Mouse (Mus musculus) lung, adult 2 months (tissue): Measurements from ENCODE around the gene Zbtb34. TPM values are rescaled to one million over a fixed set of nuclear protein-coding genes. Genes with fewer than 3 reads are reported as not detected.

ENCODE experiments used
- DNase-seq: peaks from one replicate; pipeline ENCODE4 v3.0.0; 2022
- H3K4me1 ChIP-seq: fragments of 200-500 bp; 2 replicates; pipeline ENCODE4 v1.6.1; 2011; ENCODE audit warnings: low read length; ENCODE audit not compliant: control insufficient read depth, insufficient read depth
- H3K4me3 ChIP-seq: fragments of 200-500 bp; replicated peaks from 2 replicates; pipeline ENCODE3; 2011; ENCODE audit warnings: low read depth, mild to moderate bottlenecking, control low read depth, low read length; ENCODE audit errors: extremely low read depth
- CTCF ChIP-seq: fragments of 200-500 bp; IDR thresholded peaks from 2 replicates; pipeline ENCODE4 v1.5.1; 2011; ENCODE audit warnings: mild to moderate bottlenecking, low read length, control low read depth; ENCODE audit not compliant: insufficient read depth
- POLR2A ChIP-seq: fragments of 200-500 bp; IDR thresholded peaks from 2 replicates; pipeline ENCODE4 v1.6.1; 2011; ENCODE audit warnings: low read depth, mild to moderate bottlenecking, control low read depth, low read length, borderline replicate concordance; ENCODE audit errors: extremely low read depth
- WGBS: fragments of 180-500 bp; shearing (Covaris S2); methylation state at CpG from one replicate; pipeline ENCODE4 v1.1.7; 2018; 5-methylcytosine and 5-hydroxymethylcytosine counted together
- polyA plus RNA-seq: library from polyadenylated mRNA; depleted of rRNA; stranded (reverse); fragments of >200 nt; gene quantifications from 2 replicates; pipeline ENCODE4 v1.2.3, GENCODE M21; 2012

Zbtb34 gene
- polyA plus RNA-seq, 1 experiment, result 16.4 TPM

- Histone ChIP-seq H3K4me3 (no peak overlapping the region), H3K4me1 (peaks cover 12% of the 10 kb centered on the region)
- DNase-seq, result no peak
- TF ChIP-seq CTCF, result no peak
- TF ChIP-seq POLR2A, result no peak
- WGBS, result 88% methylated on average over 22 of the region's 22 CpGs
Measured at GRCm38 (mm10) chr2:33449119-33449873, 18.2 kb upstream of the Zbtb34 start.

- no peak for DNase-seq
- WGBS, result 56% methylated on average over 1 of the region's 1 CpGs
- H3K4me3 ChIP-seq, result no peak overlapping the region
- peaks cover 6% of the 10 kb centered on the region for H3K4me1 ChIP-seq
- no peak for TF ChIP-seq CTCF
- no peak for TF ChIP-seq POLR2A
Measured at GRCm38 (mm10) chr2:33446796-33447195, 15.7 kb upstream of the Zbtb34 start.

- H3K4me3 ChIP-seq, result no peak overlapping the region
- DNase-seq, result no peak
- 90% methylated on average over 5 of the region's 5 CpGs for WGBS
- TF ChIP-seq CTCF (no peak), POLR2A (no peak)
- H3K4me1 ChIP-seq, result 0 out of 2 replicates have a peak, but pooled peaks cover under 1% of the 10 kb centered on the region
Measured at GRCm38 (mm10) chr2:33445741-33446140, 14.6 kb upstream of the Zbtb34 start.

- TF ChIP-seq POLR2A, result no peak
- TF ChIP-seq CTCF, result no peak
- DNase-seq, result no peak
Measured at GRCm38 (mm10) chr2:33444862-33445261, 13.7 kb upstream of the Zbtb34 start.

GRCm38 (mm10) chr2:33444358-33444757 lies 13.2 kb upstream of the Zbtb34 start:
- WGBS, result 28% methylated on average over 5 of the region's 5 CpGs
- H3K4me3 ChIP-seq, result no peak overlapping the region
- no peaks in the 10 kb centered on the region for H3K4me1 ChIP-seq
- DNase-seq, result peak; percentile 85
- TF ChIP-seq POLR2A (no peak), CTCF (no peak)

More at GRCm38 (mm10) chr2:33444862-33445261, 13.7 kb upstream of the Zbtb34 start:
- Histone ChIP-seq H3K4me3 (no peak overlapping the region), H3K4me1 (no peaks in the 10 kb centered on the region)

GRCm38 (mm10) chr2:33442701-33443100 lies 11.6 kb upstream of the Zbtb34 start:
- H3K4me3 ChIP-seq, result no peak overlapping the region
- H3K4me1 ChIP-seq, result no peaks in the 10 kb centered on the region
- no peak for TF ChIP-seq CTCF
- TF ChIP-seq POLR2A, result no peak
- DNase-seq, result no peak
- WGBS, result 19% methylated on average over 4 of the region's 4 CpGs

GRCm38 (mm10) chr2:33440893-33441292 lies 9.8 kb upstream of the Zbtb34 start:
- WGBS, result 35% methylated on average over 4 of the region's 4 CpGs
- TF ChIP-seq CTCF, result no peak
- no peak for TF ChIP-seq POLR2A
- DNase-seq, result no peak
- Histone ChIP-seq H3K4me1 (no peaks in the 10 kb centered on the region), H3K4me3 (no peak overlapping the region)

- WGBS, result 33% methylated on average over 9 of the region's 9 CpGs
- no peak for TF ChIP-seq CTCF
- TF ChIP-seq POLR2A, result no peak
- no peak for DNase-seq
- Histone ChIP-seq H3K4me3 (no peak overlapping the region), H3K4me1 (no peaks in the 10 kb centered on the region)
Measured at GRCm38 (mm10) chr2:33439980-33440670, 9.0 kb upstream of the Zbtb34 start.

GRCm38 (mm10) chr2:33439471-33439881 lies 8.4 kb upstream of the Zbtb34 start:
- WGBS, result 38% methylated on average over 8 of the region's 8 CpGs

More at GRCm38 (mm10) chr2:33439471-33439881, 8.4 kb upstream of the Zbtb34 start:
- H3K4me3 ChIP-seq, result no peak overlapping the region
- TF ChIP-seq CTCF (no peak), POLR2A (no peak)
- DNase-seq, result no peak
- no peaks in the 10 kb centered on the region for H3K4me1 ChIP-seq
